ENCODE assay signal across 28 mouse cellular contexts in genomic region chrX:95902716-95903115, GRCm38 (mm10).
"Had no signal": no experiment of that assay in that cellular context is flagged by ENCODE, and none has a peak within 500 bp of the region (broad histone marks: within the 10 kb centered on the region; RNA-seq: fewer than 3 reads in every experiment).

No protein-coding gene starts in this region.

- H3K4me3 ChIP-seq: heart, adult 2 months; heart, embryonic 13.5 days; heart, embryonic 15.5 days; hindbrain, embryonic 13.5 days; hindbrain, embryonic 15.5 days; kidney, embryonic 15.5 days; limb, embryonic 10.5 days; limb, embryonic 12.5 days; liver, embryonic 13.5 days; liver, embryonic 15.5 days had no signal

- H3K9ac ChIP-seq: heart, embryonic 13.5 days; heart, embryonic 15.5 days; hindbrain, embryonic 13.5 days; hindbrain, embryonic 15.5 days; kidney, embryonic 15.5 days; limb, embryonic 12.5 days; liver, embryonic 13.5 days; liver, embryonic 15.5 days had no signal

- H3K4me2 ChIP-seq: heart, embryonic 11.5 days; heart, embryonic 13.5 days; heart, embryonic 15.5 days; hindbrain, embryonic 13.5 days; hindbrain, embryonic 15.5 days; kidney, embryonic 15.5 days; limb, embryonic 12.5 days; liver, embryonic 11.5 days; liver, embryonic 13.5 days; liver, embryonic 15.5 days had no signal

- DNase-seq: gastrocnemius, postnatal 14 days; gastrocnemius, postnatal 36 days; heart, adult 11 months; heart, adult 2 months; heart, postnatal 14 days; heart, postnatal 36 days; kidney, adult 11 months; kidney, adult 2 months; kidney, adult 9 months; kidney, postnatal 14 days; kidney, postnatal 36 days; layer of hippocampus, adult 9-11 months; layer of hippocampus, postnatal 36 days; liver; liver, embryonic 13.5 days had no signal

- H3K4me1 ChIP-seq: heart, embryonic 13.5 days; heart, embryonic 15.5 days; hindbrain, embryonic 13.5 days; hindbrain, embryonic 15.5 days; kidney, embryonic 15.5 days; limb, embryonic 10.5 days; limb, embryonic 12.5 days; liver, embryonic 13.5 days; liver, embryonic 15.5 days had no signal

- H3K27me3 ChIP-seq: heart, embryonic 13.5 days; heart, embryonic 15.5 days; hindbrain, embryonic 13.5 days; hindbrain, embryonic 15.5 days; limb, embryonic 12.5 days; liver, embryonic 13.5 days; liver, embryonic 15.5 days had no signal

- H3K36me3 ChIP-seq: heart, embryonic 13.5 days; heart, embryonic 15.5 days; hindbrain, embryonic 13.5 days; hindbrain, embryonic 15.5 days; kidney, embryonic 15.5 days; limb, embryonic 10.5 days; limb, embryonic 12.5 days; liver, embryonic 13.5 days; liver, embryonic 15.5 days had no signal

- H3K27ac ChIP-seq: heart, adult 2 months; heart, embryonic 13.5 days; heart, embryonic 15.5 days; hindbrain, embryonic 13.5 days; hindbrain, embryonic 15.5 days; hindbrain, postnatal 0 days; kidney, embryonic 15.5 days; kidney, postnatal 0 days; limb, embryonic 10.5 days; limb, embryonic 12.5 days; liver, embryonic 13.5 days; liver, embryonic 15.5 days had no signal

- H3K9me3 ChIP-seq: heart, embryonic 13.5 days; heart, embryonic 15.5 days; hindbrain, embryonic 13.5 days; hindbrain, embryonic 15.5 days; kidney, embryonic 15.5 days; limb, embryonic 10.5 days; limb, embryonic 12.5 days; liver, embryonic 13.5 days; liver, embryonic 15.5 days had no signal

- ATAC-seq: hindbrain, postnatal 0 days; intestine, embryonic 16.5 days had no signal
